Mouse (Mus musculus) hindbrain, embryonic 13.5 days (tissue): ENCODE results near the gene Tdg. TPM values are rescaled to one million over a fixed set of nuclear protein-coding genes. Genes with fewer than 3 reads are reported as not detected.
"Not testable (repeated sequence)": the region's sequence is repeated elsewhere in the genome, so short reads cannot be mapped to it uniquely, and the experiment has no call there.

Experiments used
- ATAC-seq: fragments of 200-750 bp; cut with Nextera tagmentation; 2 replicates; pipeline ENCODE4 v1.8.0; 2017; ENCODE audit warnings: moderate TSS enrichment; ENCODE audit not compliant: low FRiP score
- H3K27ac ChIP-seq: fragments of 300-500 bp; sonication (generic); 2 replicates; pipeline ENCODE4 v1.5.1; 2015; ENCODE audit warnings: inconsistent platforms, mild to moderate bottlenecking, moderate library complexity
- H3K27me3 ChIP-seq: fragments of 300-500 bp; sonication (generic); 2 replicates; pipeline ENCODE4 v1.6.1; 2015; ENCODE audit warnings: mild to moderate bottlenecking, inconsistent platforms
- H3K36me3 ChIP-seq: fragments of 300-500 bp; sonication (generic); 2 replicates; pipeline ENCODE4 v1.6.1; 2015; ENCODE audit warnings: mild to moderate bottlenecking, inconsistent platforms
- H3K4me1 ChIP-seq: fragments of 300-500 bp; sonication (generic); replicated peaks from 2 replicates; pipeline ENCODE4 v1.6.1; 2015; ENCODE audit warnings: inconsistent platforms
- H3K4me2 ChIP-seq: fragments of 300-500 bp; sonication (generic); 2 replicates; pipeline ENCODE4 v1.6.1; 2015; ENCODE audit warnings: inconsistent platforms, mild to moderate bottlenecking, moderate library complexity
- H3K4me3 ChIP-seq: fragments of 300-500 bp; sonication (generic); 2 replicates; pipeline ENCODE4 v1.5.1; 2015; ENCODE audit warnings: mild to moderate bottlenecking, inconsistent platforms
- H3K9ac ChIP-seq: fragments of 300-500 bp; sonication (generic); 2 replicates; pipeline ENCODE4 v1.6.1; 2015; ENCODE audit warnings: mild to moderate bottlenecking, inconsistent platforms
- H3K9me3 ChIP-seq: fragments of 300-500 bp; sonication (generic); 2 replicates; pipeline ENCODE4 v1.6.1; 2016; ENCODE audit warnings: inconsistent platforms
- whole genome bisulfite sequencing: fragments of 180-500 bp; shearing (Covaris S2); methylation state at CpG from one replicate; pipeline ENCODE4 v1.1.7; 2015; 5-methylcytosine and 5-hydroxymethylcytosine counted together
- polyA plus RNA-seq: library from polyadenylated mRNA; unstranded; fragments of >200 nt; fragmentation: Nextera tagmentation; extraction: Ambion mirVana; gene quantifications from 2 replicates; pipeline ENCODE4 v1.2.1, GENCODE M21; 2015

The Tdg gene
- polyA plus RNA-seq: 196 and 203 TPM in 2 replicates

- peak within 1 kb of the TSS; percentile 95 for H3K27ac ChIP-seq
- H3K9me3 ChIP-seq, H3K27me3 ChIP-seq: not testable (repeated sequence)
- peaks cover 23% of the 10 kb centered on the region for H3K4me1 ChIP-seq
- H3K36me3 ChIP-seq: peaks cover 22% of the 10 kb centered on the region
- peak within 1 kb of the TSS; percentile 78 for H3K4me3 ChIP-seq
- under 1% methylated on average over 69 of the region's 78 CpGs for WGBS
- H3K4me2 ChIP-seq: peak within 1 kb of the TSS; percentile 76
- H3K9ac ChIP-seq: peak within 1 kb of the TSS; percentile 93
- peak; percentile 96 for ATAC-seq
These were observed at the start of gene Tdg for GRCm38 (mm10) chr10:82629586-82630255. Gene Tdg (plus strand): TSS chr10:82629828.

- not testable (repeated sequence) for H3K4me3 ChIP-seq, ATAC-seq, H3K27ac ChIP-seq, H3K4me1 ChIP-seq, H3K36me3 ChIP-seq, H3K9me3 ChIP-seq, H3K27me3 ChIP-seq, H3K4me2 ChIP-seq, H3K9ac ChIP-seq
- 87% methylated on average over 9 of the region's 9 CpGs for WGBS
These were observed 40.0 kb upstream of the Tdg start for GRCm38 (mm10) chr10:82589673-82590072.

GRCm38 (mm10) chr10:82594421-82594820, 35.2 kb upstream of the Tdg start:
- H3K36me3 ChIP-seq, H3K9ac ChIP-seq, H3K27me3 ChIP-seq, H3K9me3 ChIP-seq, H3K4me1 ChIP-seq, ATAC-seq, H3K4me2 ChIP-seq, H3K4me3 ChIP-seq, H3K27ac ChIP-seq: not testable (repeated sequence)
- 71% methylated on average over 4 of the region's 4 CpGs for WGBS

GRCm38 (mm10) chr10:82622235-82622634, 7.4 kb upstream of the Tdg start:
- Histone ChIP-seq H3K4me2 (peak overlapping the region; percentile 68), H3K36me3 (peaks cover 11% of the 10 kb centered on the region), H3K27ac (no peak overlapping the region), H3K27me3 (no peaks in the 10 kb centered on the region), H3K9me3 (no peaks in the 10 kb centered on the region), H3K4me1 (peaks cover 12% of the 10 kb centered on the region), H3K9ac (peak overlapping the region; percentile 92), H3K4me3 (peak overlapping the region; percentile 70)
- ATAC-seq: no peak
- 34% methylated on average over 9 of the region's 9 CpGs for WGBS

- peak within 1 kb of the TSS; percentile 68 for H3K4me2 ChIP-seq
- H3K4me3 ChIP-seq: peak within 1 kb of the TSS; percentile 70
- peak; percentile 94 for ATAC-seq
- peaks cover 12% of the 10 kb centered on the region for H3K4me1 ChIP-seq
- peak within 1 kb of the TSS; percentile 92 for H3K9ac ChIP-seq
- H3K27ac ChIP-seq: peak within 1 kb of the TSS; percentile 91
- no peaks in the 10 kb centered on the region for H3K27me3 ChIP-seq
- H3K9me3 ChIP-seq: no peaks in the 10 kb centered on the region
- under 1% methylated on average over 54 of the region's 61 CpGs for WGBS
- H3K36me3 ChIP-seq: peaks cover 7% of the 10 kb centered on the region; the same call in 1 of the 2 replicates
These were observed 6.7 kb upstream of the Tdg start, which contains the start of gene 1190007I07Rik for GRCm38 (mm10) chr10:82622671-82623552. Gene 1190007I07Rik (minus strand): TSS chr10:82623228.

GRCm38 (mm10) chr10:82623553-82623932, 6.1 kb upstream of the Tdg start:
- not testable (repeated sequence) for H3K36me3 ChIP-seq, H3K27me3 ChIP-seq, H3K9me3 ChIP-seq
- 13% methylated on average over 2 of the region's 2 CpGs for WGBS
- peak; percentile 34 for ATAC-seq
- H3K9ac ChIP-seq: peak overlapping the region; percentile 92
- H3K4me1 ChIP-seq: peaks cover 13% of the 10 kb centered on the region
- H3K4me2 ChIP-seq: peak overlapping the region; percentile 68
- peak overlapping the region; percentile 91 for H3K27ac ChIP-seq
- H3K4me3 ChIP-seq: peak overlapping the region; percentile 70

- Histone ChIP-seq H3K36me3 (peaks cover 18% of the 10 kb centered on the region), H3K27ac (peak overlapping the region; percentile 95), H3K4me3 (peak overlapping the region; percentile 78), H3K4me2 (peak overlapping the region; percentile 70), H3K9ac (peak overlapping the region; percentile 93), H3K9me3 (no peaks in the 10 kb centered on the region), H3K4me1 (peaks cover 23% of the 10 kb centered on the region), H3K27me3 (no peaks in the 10 kb centered on the region)
- peak; percentile 76 for ATAC-seq
- WGBS: 6% methylated on average over 11 of the region's 11 CpGs
These were observed 480 bp upstream of the Tdg start for GRCm38 (mm10) chr10:82629111-82629585.

GRCm38 (mm10) chr10:82630497-82630896, 869 bp downstream of the Tdg start:
- H3K9me3 ChIP-seq: no peaks in the 10 kb centered on the region
- 26% methylated on average over 7 of the region's 7 CpGs for WGBS
- no peak overlapping the region for H3K27ac ChIP-seq
- ATAC-seq: no peak
- H3K4me3 ChIP-seq: peak overlapping the region; percentile 78
- no peaks in the 10 kb centered on the region for H3K27me3 ChIP-seq
- peaks cover 23% of the 10 kb centered on the region for H3K4me1 ChIP-seq
- peak overlapping the region; percentile 76 for H3K4me2 ChIP-seq
- H3K36me3 ChIP-seq: peaks cover 28% of the 10 kb centered on the region
- H3K9ac ChIP-seq: peak overlapping the region; percentile 93

GRCm38 (mm10) chr10:82631133-82631532, 1.5 kb downstream of the Tdg start:
- peak overlapping the region; percentile 78 for H3K4me3 ChIP-seq
- WGBS: 82% methylated on average over 7 of the region's 7 CpGs
- peaks cover 28% of the 10 kb centered on the region for H3K36me3 ChIP-seq
- peak overlapping the region; percentile 76 for H3K4me2 ChIP-seq
- no peak overlapping the region for H3K27ac ChIP-seq
- peak overlapping the region; percentile 93; the same call in 1 of the 2 replicates for H3K9ac ChIP-seq
- ATAC-seq: no peak
- peaks cover 23% of the 10 kb centered on the region for H3K4me1 ChIP-seq
- H3K27me3 ChIP-seq: no peaks in the 10 kb centered on the region
- no peaks in the 10 kb centered on the region for H3K9me3 ChIP-seq

GRCm38 (mm10) chr10:82632496-82633280, 3.1 kb downstream of the Tdg start:
- Histone ChIP-seq H3K4me3 (no peak overlapping the region), H3K9me3 (no peaks in the 10 kb centered on the region), H3K9ac (no peak overlapping the region), H3K27me3 (no peaks in the 10 kb centered on the region), H3K4me1 (peaks cover 23% of the 10 kb centered on the region), H3K27ac (no peak overlapping the region), H3K36me3 (peaks cover 39% of the 10 kb centered on the region), H3K4me2 (no peak overlapping the region)
- WGBS: 99% methylated on average over 12 of the region's 12 CpGs
- no peak for ATAC-seq

GRCm38 (mm10) chr10:82634348-82634747, 4.7 kb downstream of the Tdg start:
- Histone ChIP-seq H3K4me2 (no peak overlapping the region), H3K4me1 (peaks cover 15% of the 10 kb centered on the region), H3K36me3 (peaks cover 53% of the 10 kb centered on the region), H3K27me3 (no peaks in the 10 kb centered on the region), H3K9me3 (no peaks in the 10 kb centered on the region), H3K27ac (no peak overlapping the region), H3K4me3 (no peak overlapping the region), H3K9ac (no peak overlapping the region)
- 99% methylated on average over 7 of the region's 7 CpGs for WGBS
- no peak for ATAC-seq

GRCm38 (mm10) chr10:82636321-82636720, 6.7 kb downstream of the Tdg start:
- Histone ChIP-seq H3K27me3 (no peaks in the 10 kb centered on the region), H3K4me3 (no peak overlapping the region), H3K9me3 (no peaks in the 10 kb centered on the region), H3K9ac (no peak overlapping the region), H3K4me2 (no peak overlapping the region), H3K27ac (no peak overlapping the region), H3K36me3 (peaks cover 72% of the 10 kb centered on the region), H3K4me1 (peaks cover 5% of the 10 kb centered on the region)
- no peak for ATAC-seq
- WGBS: 97% methylated on average over 3 of the region's 3 CpGs
